Mouse (Mus musculus) forebrain, embryonic 14.5 days (tissue): ENCODE measurements around the gene Fam168b. TPM values are rescaled to one million over a fixed set of nuclear protein-coding genes. Genes with fewer than 3 reads are reported as not detected.

ENCODE experiments used
- ATAC-seq: fragments of 200-750 bp; cut with Nextera tagmentation; 2 replicates; pipeline ENCODE4 v1.8.0; 2017; ENCODE audit warnings: mild to moderate bottlenecking, moderate library complexity
- DNase-seq: peaks from one replicate; pipeline ENCODE4 v3.0.0-alpha.2; 2015; ENCODE audit warnings: low spot score
- H3K27ac ChIP-seq: fragments of 300-500 bp; sonication (generic); 2 replicates; pipeline ENCODE4 v1.5.1; 2014; ENCODE audit warnings: low read depth, mild to moderate bottlenecking, control low read depth, low read length, moderate library complexity
- H3K27me3 ChIP-seq: fragments of 300-500 bp; sonication (generic); replicated peaks from 2 replicates; pipeline ENCODE4 v1.6.1; 2014; ENCODE audit warnings: low read length, control low read depth, mixed read lengths; ENCODE audit not compliant: control insufficient read depth, insufficient read depth
- H3K36me3 ChIP-seq: fragments of 300-500 bp; sonication (generic); 2 replicates; pipeline ENCODE4 v1.6.1; 2014; ENCODE audit warnings: low read length, control low read depth; ENCODE audit not compliant: control insufficient read depth, insufficient read depth
- H3K4me1 ChIP-seq: fragments of 300-500 bp; sonication (generic); 2 replicates; pipeline ENCODE4 v1.6.1; 2014; ENCODE audit warnings: antibody characterized with exemption, low read length, control low read depth; ENCODE audit not compliant: control insufficient read depth, insufficient read depth
- H3K4me2 ChIP-seq: fragments of 300-500 bp; sonication (generic); 2 replicates; pipeline ENCODE4 v1.6.1; 2014; ENCODE audit warnings: mild to moderate bottlenecking, control low read depth, low read length
- H3K4me3 ChIP-seq: fragments of 300-500 bp; sonication (generic); 2 replicates; pipeline ENCODE4 v1.5.1; 2014; ENCODE audit warnings: low read depth, low read length, control low read depth
- H3K9ac ChIP-seq: fragments of 300-500 bp; sonication (generic); 2 replicates; pipeline ENCODE4 v1.6.1; 2014; ENCODE audit warnings: mild to moderate bottlenecking, low read length, control low read depth, moderate library complexity
- H3K9me3 ChIP-seq: fragments of 300-500 bp; sonication (generic); replicated peaks from 2 replicates; pipeline ENCODE4 v1.6.1; 2016; ENCODE audit warnings: low read length, control low read depth, mixed read lengths; ENCODE audit not compliant: control insufficient read depth
- WGBS: fragments of 180-500 bp; shearing (Covaris S2); extraction: QIAGEN DNeasy Blood & Tissue Kit; methylation state at CpG from one replicate; pipeline ENCODE4 v1.1.7; 2014; 5-methylcytosine and 5-hydroxymethylcytosine counted together
- polyA plus RNA-seq: library from polyadenylated mRNA; unstranded; fragments of >200 nt; fragmentation: Nextera tagmentation; extraction: Ambion mirVana; gene quantifications from 2 replicates; pipeline ENCODE4 v1.2.1, GENCODE M21; 2014

The Fam168b gene
- polyA plus RNA-seq, 1 experiment from 2014 or later = 81.8 TPM

DNA sequence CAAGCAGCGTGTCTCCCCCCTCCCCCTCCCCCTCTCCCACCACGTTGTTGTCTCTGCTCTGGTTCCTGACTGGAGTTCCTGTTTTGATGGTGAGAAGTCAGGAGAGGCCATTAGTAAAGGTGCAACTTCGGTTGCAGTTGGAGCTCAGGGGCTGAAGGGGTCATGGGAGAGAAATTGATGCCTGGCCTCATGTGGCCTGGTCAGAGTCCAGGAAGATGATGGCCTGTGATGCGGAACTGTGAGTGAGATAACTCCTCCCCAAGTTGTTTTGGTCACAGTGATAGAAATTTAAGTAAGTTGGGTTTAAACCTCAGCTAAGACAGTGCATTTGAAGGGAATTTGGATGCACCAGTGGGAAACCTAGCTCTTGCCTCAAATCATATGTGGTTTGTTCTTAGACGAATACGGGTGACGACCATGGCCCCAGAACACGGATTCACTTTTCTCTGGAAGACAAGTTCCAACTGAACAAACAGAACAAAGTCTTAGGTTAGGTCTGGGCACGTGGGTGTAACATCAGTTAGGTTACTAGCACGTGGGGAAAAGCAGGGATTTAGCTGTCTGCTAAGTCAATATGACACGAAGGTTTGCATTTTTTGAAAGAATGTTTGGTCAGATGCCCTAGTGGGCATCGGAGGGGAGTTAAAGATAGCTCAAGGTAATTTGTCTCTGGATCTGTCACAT lies 12.3 kb upstream of the Fam168b start:
- Histone ChIP-seq H3K27ac (no peak overlapping the region), H3K9ac (no peak overlapping the region), H3K4me1 (peaks cover 7% of the 10 kb centered on the region; the same call in 1 of the 2 replicates), H3K9me3 (no peaks in the 10 kb centered on the region), H3K4me2 (no peak overlapping the region), H3K36me3 (no peaks in the 10 kb centered on the region), H3K27me3 (no peaks in the 10 kb centered on the region), H3K4me3 (no peak overlapping the region)
- ATAC-seq (no peak), DNase-seq (no peak)
- WGBS = 88% methylated on average over 12 of the region's 12 CpGs

DNA sequence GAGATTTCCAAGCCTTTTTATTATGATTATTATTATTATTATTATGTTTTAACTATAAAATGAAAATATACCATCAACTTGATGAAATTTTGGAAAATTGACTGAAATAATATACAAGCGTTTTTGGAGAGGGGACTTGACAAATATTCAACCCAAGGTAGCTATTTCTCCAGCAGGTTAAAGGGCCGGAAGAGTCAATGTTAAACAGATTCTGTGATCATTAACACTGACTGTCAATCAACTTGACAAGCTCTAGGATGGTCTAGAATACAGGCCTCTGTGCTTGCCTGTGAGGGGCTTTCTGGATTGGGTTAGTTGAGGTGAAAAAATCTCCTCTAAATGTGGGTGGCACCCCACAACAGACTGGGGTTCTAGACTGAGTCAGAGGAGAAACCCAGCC lies 10.9 kb upstream of the Fam168b start:
- H3K9me3 ChIP-seq = no peaks in the 10 kb centered on the region
- ATAC-seq (no peak), DNase-seq (no peak)
- no peak overlapping the region for H3K27ac ChIP-seq
- H3K4me1 ChIP-seq = peaks cover 11% of the 10 kb centered on the region
- 90% methylated on average over 2 of the region's 2 CpGs for WGBS
- no peak overlapping the region for H3K4me3 ChIP-seq
- H3K27me3 ChIP-seq = no peaks in the 10 kb centered on the region
- H3K36me3 ChIP-seq = no peaks in the 10 kb centered on the region
- H3K9ac ChIP-seq = no peak overlapping the region
- no peak overlapping the region for H3K4me2 ChIP-seq

GRCm38 (mm10) chr1:34852116-34852878 lies 9.4 kb upstream of the Fam168b start:
- ATAC-seq (no peak), DNase-seq (no peak)
- H3K27ac ChIP-seq = no peak overlapping the region
- H3K4me1 ChIP-seq = peaks cover 11% of the 10 kb centered on the region
- no peak overlapping the region for H3K4me2 ChIP-seq
- no peaks in the 10 kb centered on the region for H3K36me3 ChIP-seq
- WGBS = 84% methylated on average over 11 of the region's 11 CpGs
- H3K9ac ChIP-seq = no peak overlapping the region
- no peak overlapping the region for H3K4me3 ChIP-seq
- H3K9me3 ChIP-seq = no peaks in the 10 kb centered on the region
- no peaks in the 10 kb centered on the region for H3K27me3 ChIP-seq

DNA sequence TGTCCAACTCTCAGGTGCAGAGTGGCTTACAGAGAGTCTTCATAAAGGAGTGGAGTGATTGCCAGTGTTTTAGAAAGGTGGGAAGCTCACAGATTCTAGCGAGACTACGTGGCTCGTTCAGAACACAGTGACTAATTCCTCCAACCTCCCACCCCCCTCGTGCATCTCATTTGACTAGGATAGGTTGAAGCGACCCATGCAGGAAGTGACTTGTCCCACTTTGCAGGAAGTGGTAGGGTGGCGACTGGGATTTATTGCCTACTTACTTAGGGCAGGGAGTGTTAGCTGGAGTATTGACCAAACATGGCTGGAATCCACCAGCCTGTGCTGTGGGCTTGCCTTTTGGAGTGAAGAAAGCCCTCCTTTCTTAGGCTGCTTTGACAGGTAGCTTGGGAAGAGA lies 8.7 kb upstream of the Fam168b start:
- H3K4me2 ChIP-seq = no peak overlapping the region; the same call in 1 of the 2 replicates
- DNase-seq (no peak), ATAC-seq (no peak)
- no peak overlapping the region for H3K4me3 ChIP-seq
- H3K27ac ChIP-seq = no peak overlapping the region
- no peaks in the 10 kb centered on the region for H3K9me3 ChIP-seq
- no peaks in the 10 kb centered on the region for H3K27me3 ChIP-seq
- no peak overlapping the region for H3K9ac ChIP-seq
- no peaks in the 10 kb centered on the region for H3K36me3 ChIP-seq
- peaks cover 11% of the 10 kb centered on the region for H3K4me1 ChIP-seq
- WGBS = 74% methylated on average over 6 of the region's 6 CpGs

- H3K27me3 ChIP-seq = no peaks in the 10 kb centered on the region
- peaks cover 11% of the 10 kb centered on the region for H3K4me1 ChIP-seq
- H3K27ac ChIP-seq = peak overlapping the region; percentile 30; the same call in 1 of the 2 replicates
- H3K9me3 ChIP-seq = no peaks in the 10 kb centered on the region
- 41% methylated on average over 11 of the region's 11 CpGs for WGBS
- ATAC-seq (peak; percentile 74), DNase-seq (peak; percentile 40)
- peak overlapping the region; percentile 74 for H3K4me3 ChIP-seq
- peak overlapping the region; percentile 92 for H3K9ac ChIP-seq
- H3K4me2 ChIP-seq = peak overlapping the region; percentile 63
- H3K36me3 ChIP-seq = no peaks in the 10 kb centered on the region
Observed at GRCm38 (mm10) chr1:34850343-34851136, 7.7 kb upstream of the Fam168b start.

GRCm38 (mm10) chr1:34849745-34850342 lies 7.0 kb upstream of the Fam168b start, which contains the start of gene Plekhb2:
TSS of gene Plekhb2 (plus strand) at chr1:34849976.
- Histone ChIP-seq H3K9me3 (no peaks in the 10 kb centered on the region), H3K27ac (peak within 1 kb of the TSS; percentile 30; the same call in 1 of the 2 replicates), H3K4me2 (peak within 1 kb of the TSS; percentile 63), H3K4me1 (peaks cover 11% of the 10 kb centered on the region), H3K9ac (peak within 1 kb of the TSS; percentile 92), H3K27me3 (no peaks in the 10 kb centered on the region), H3K4me3 (peak within 1 kb of the TSS; percentile 74), H3K36me3 (no peaks in the 10 kb centered on the region)
- DNase-seq (peak; percentile 90), ATAC-seq (peak; percentile 90)
- 0% methylated on average over 39 of the region's 40 CpGs for WGBS

GRCm38 (mm10) chr1:34847070-34847469 lies 4.2 kb upstream of the Fam168b start:
- no peak overlapping the region for H3K4me3 ChIP-seq
- no peak overlapping the region for H3K27ac ChIP-seq
- H3K9me3 ChIP-seq = no peaks in the 10 kb centered on the region
- peaks cover 11% of the 10 kb centered on the region for H3K4me1 ChIP-seq
- ATAC-seq = no peak
- 80% methylated on average over 3 of the region's 3 CpGs for WGBS
- H3K9ac ChIP-seq = no peak overlapping the region
- H3K36me3 ChIP-seq = no peaks in the 10 kb centered on the region
- no peaks in the 10 kb centered on the region for H3K27me3 ChIP-seq
- H3K4me2 ChIP-seq = no peak overlapping the region
- DNase-seq = no peak

DNA sequence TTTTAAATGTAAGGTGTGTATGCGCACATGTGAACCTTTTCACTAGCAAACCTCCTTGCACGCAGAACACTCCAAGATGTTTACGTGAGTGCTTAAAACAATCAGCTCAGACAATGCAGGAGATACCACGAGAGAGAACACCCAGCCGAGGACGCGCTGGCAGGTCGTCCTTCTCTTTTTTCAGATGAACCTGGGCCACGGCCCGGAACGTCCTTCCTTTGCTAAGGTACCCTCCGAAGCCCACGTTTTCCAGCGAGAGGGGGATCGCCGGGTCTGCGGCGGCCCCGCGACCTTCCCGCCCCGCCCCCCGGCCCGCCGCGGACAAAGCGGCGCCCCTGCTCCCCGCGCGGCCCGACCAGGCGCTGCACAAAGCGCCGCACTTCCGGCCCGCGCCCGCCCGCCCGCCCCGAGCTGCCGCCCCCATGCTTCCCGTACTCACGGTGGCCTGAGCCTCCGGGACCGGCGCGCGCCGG lies 440 bp downstream of the Fam168b start:
- peak; percentile 71 for DNase-seq
- peak overlapping the region; percentile 92 for H3K9ac ChIP-seq
- peaks cover 5% of the 10 kb centered on the region; the same call in 1 of the 2 replicates for H3K36me3 ChIP-seq
- H3K4me2 ChIP-seq = peak overlapping the region; percentile 85
- H3K4me3 ChIP-seq = peak overlapping the region; percentile 66
- H3K9me3 ChIP-seq = no peaks in the 10 kb centered on the region
- ATAC-seq = peak; percentile 90
- 1% methylated on average over 43 of the region's 51 CpGs for WGBS
- H3K27me3 ChIP-seq = no peaks in the 10 kb centered on the region
- H3K4me1 ChIP-seq = peaks cover 23% of the 10 kb centered on the region
- H3K27ac ChIP-seq = peak overlapping the region; percentile 98
